Mouse (Mus musculus) olfactory bulb, adult 2 months (tissue): ENCODE results near the gene Mme.

Experiments
- CTCF ChIP-seq: fragments of 200-500 bp; IDR thresholded peaks from 2 replicates; pipeline ENCODE4 v1.5.1; 2012; ENCODE audit warnings: low read depth, mild to moderate bottlenecking, low read length, moderate library complexity; ENCODE audit not compliant: insufficient read depth
- POLR2A ChIP-seq: fragments of 200-500 bp; IDR thresholded peaks from 2 replicates; pipeline ENCODE4 v1.6.1; 2012; ENCODE audit warnings: mild to moderate bottlenecking, low read depth, low read length, moderate library complexity; ENCODE audit not compliant: insufficient read depth

- no peak for TF ChIP-seq CTCF
- TF ChIP-seq POLR2A = no peak
Measured at GRCm38 (mm10) chr3:63390774-63391173, 149.4 kb downstream of the Mme start.
